Mouse (Mus musculus): ENCODE results near the gene Pdzd2.

GRCm38 (mm10) chr15:12373496-12373895, 366.2 kb downstream of the Pdzd2 start:
- TF ChIP-seq CTCF (IDR thresholded peaks at IDR 0.05; ENCODE audit: borderline replicate concordance, insufficient read depth, low read length) (no peak), POLR2A (IDR thresholded peaks at IDR 0.05; ENCODE audit: low read depth, low read length) (no peak)

Data from embryonic fibroblast, embryonic 13.5 days (primary cell).